Mouse (Mus musculus) liver, embryonic 12.5 days (tissue): ENCODE measurements around the gene Smc3. TPM values are rescaled to one million over a fixed set of nuclear protein-coding genes. Genes with fewer than 3 reads are reported as not detected.
A peak's percentile ranks its signal among the peaks of the same experiment; 100 is the strongest.

Experiments used
- ATAC-seq: fragments of 200-750 bp; cut with Nextera tagmentation; 2 replicates; pipeline ENCODE4 v1.8.0; 2017; ENCODE audit warnings: moderate number of reproducible peaks, mild to moderate bottlenecking, moderate library complexity
- H3K27ac ChIP-seq: fragments of 300-500 bp; sonication (generic); 2 replicates; pipeline ENCODE4 v1.5.1; 2016; ENCODE audit warnings: mild to moderate bottlenecking
- H3K27me3 ChIP-seq: fragments of 300-500 bp; sonication (generic); replicated peaks from 2 replicates; pipeline ENCODE4 v1.6.1; 2016; ENCODE audit warnings: mild to moderate bottlenecking, moderate library complexity
- H3K36me3 ChIP-seq: fragments of 300-500 bp; sonication (generic); 2 replicates; pipeline ENCODE4 v1.6.1; 2016; ENCODE audit warnings: mild to moderate bottlenecking, moderate library complexity
- H3K4me1 ChIP-seq: fragments of 300-500 bp; sonication (generic); 2 replicates; pipeline ENCODE4 v1.6.1; 2016
- H3K4me2 ChIP-seq: fragments of 300-500 bp; sonication (generic); 2 replicates; pipeline ENCODE4 v1.6.1; 2016; ENCODE audit warnings: mild to moderate bottlenecking, moderate library complexity
- H3K4me3 ChIP-seq: fragments of 300-500 bp; sonication (generic); 2 replicates; pipeline ENCODE4 v1.5.1; 2016; ENCODE audit warnings: mild to moderate bottlenecking, moderate library complexity
- H3K9ac ChIP-seq: fragments of 300-500 bp; sonication (generic); 2 replicates; pipeline ENCODE4 v1.6.1; 2016; ENCODE audit warnings: mild to moderate bottlenecking, moderate library complexity
- H3K9me3 ChIP-seq: fragments of 300-500 bp; sonication (generic); replicated peaks from 2 replicates; pipeline ENCODE4 v1.6.1; 2016; ENCODE audit warnings: mild to moderate bottlenecking, moderate library complexity
- WGBS: fragments of 180-500 bp; shearing (Covaris S2); methylation state at CpG from one replicate; pipeline ENCODE4 v1.1.7; 2016; ENCODE audit not compliant: insufficient replicate concordance; 5-methylcytosine and 5-hydroxymethylcytosine counted together
- polyA plus RNA-seq: library from polyadenylated mRNA; unstranded; fragments of >200 nt; fragmentation: Nextera tagmentation; extraction: Ambion mirVana; gene quantifications from 2 replicates; pipeline ENCODE4 v1.2.1, GENCODE M21; 2016

The Smc3 gene
- polyA plus RNA-seq, 1 experiment from 2014 or later = 52.9 TPM

- H3K9me3 ChIP-seq = no peaks in the 10 kb centered on the region
- H3K36me3 ChIP-seq = no peaks in the 10 kb centered on the region
- H3K4me2 ChIP-seq = no peak overlapping the region
- no peak for ATAC-seq
- no peak overlapping the region for H3K9ac ChIP-seq
- H3K27me3 ChIP-seq = peaks cover 4% of the 10 kb centered on the region
- 54% methylated on average over 14 of the region's 14 CpGs for WGBS
- H3K4me3 ChIP-seq = no peak overlapping the region
- no peaks in the 10 kb centered on the region for H3K4me1 ChIP-seq
- no peak overlapping the region for H3K27ac ChIP-seq
These were observed 61.9 kb downstream of the Smc3 start for GRCm38 (mm10) chr19:53661938-53662722.

- no peak overlapping the region for H3K9ac ChIP-seq
- H3K27ac ChIP-seq = no peak overlapping the region
- no peaks in the 10 kb centered on the region for H3K9me3 ChIP-seq
- H3K4me2 ChIP-seq = no peak overlapping the region
- H3K4me3 ChIP-seq = no peak overlapping the region
- H3K27me3 ChIP-seq = peaks cover 10% of the 10 kb centered on the region
- H3K4me1 ChIP-seq = no peaks in the 10 kb centered on the region
- 81% methylated on average over 9 of the region's 9 CpGs for WGBS
- no peak for ATAC-seq
- no peaks in the 10 kb centered on the region for H3K36me3 ChIP-seq
These were observed 64.6 kb downstream of the Smc3 start for GRCm38 (mm10) chr19:53664831-53665230.

- Histone ChIP-seq H3K4me1 (no peaks in the 10 kb centered on the region), H3K4me3 (no peak overlapping the region), H3K9ac (no peak overlapping the region), H3K27me3 (peaks cover 14% of the 10 kb centered on the region), H3K27ac (no peak overlapping the region), H3K4me2 (no peak overlapping the region), H3K9me3 (no peaks in the 10 kb centered on the region), H3K36me3 (no peaks in the 10 kb centered on the region)
- 65% methylated on average over 4 of the region's 4 CpGs for WGBS
- no peak for ATAC-seq
These were observed 65.2 kb downstream of the Smc3 start for GRCm38 (mm10) chr19:53665391-53665790.

GRCm38 (mm10) chr19:53666708-53667107 is 66.5 kb downstream of the Smc3 start:
- ATAC-seq = no peak
- Histone ChIP-seq H3K27me3 (peaks cover 28% of the 10 kb centered on the region), H3K4me2 (no peak overlapping the region), H3K9ac (no peak overlapping the region), H3K4me3 (no peak overlapping the region), H3K36me3 (no peaks in the 10 kb centered on the region), H3K27ac (no peak overlapping the region), H3K4me1 (no peaks in the 10 kb centered on the region), H3K9me3 (no peaks in the 10 kb centered on the region)
- 45% methylated on average over 8 of the region's 8 CpGs for WGBS

- no peak for ATAC-seq
- Histone ChIP-seq H3K27me3 (peaks cover 43% of the 10 kb centered on the region), H3K4me2 (no peak overlapping the region), H3K9me3 (no peaks in the 10 kb centered on the region), H3K9ac (no peak overlapping the region), H3K27ac (no peak overlapping the region), H3K36me3 (no peaks in the 10 kb centered on the region), H3K4me1 (no peaks in the 10 kb centered on the region), H3K4me3 (no peak overlapping the region)
- 63% methylated on average over 7 of the region's 7 CpGs for WGBS
These were observed 68.6 kb downstream of the Smc3 start for GRCm38 (mm10) chr19:53668821-53669220.

- no peak overlapping the region for H3K4me2 ChIP-seq
- no peaks in the 10 kb centered on the region for H3K4me1 ChIP-seq
- no peak for ATAC-seq
- H3K4me3 ChIP-seq = no peak overlapping the region
- 43% methylated on average over 12 of the region's 12 CpGs for WGBS
- no peak overlapping the region for H3K27ac ChIP-seq
- peaks cover 62% of the 10 kb centered on the region for H3K27me3 ChIP-seq
- H3K9ac ChIP-seq = no peak overlapping the region
- H3K9me3 ChIP-seq = no peaks in the 10 kb centered on the region
- H3K36me3 ChIP-seq = no peaks in the 10 kb centered on the region
These were observed 70.5 kb downstream of the Smc3 start for GRCm38 (mm10) chr19:53670625-53671141.

GRCm38 (mm10) chr19:53671432-53671831 is 71.2 kb downstream of the Smc3 start:
- Histone ChIP-seq H3K9me3 (no peaks in the 10 kb centered on the region), H3K27me3 (peaks cover 69% of the 10 kb centered on the region), H3K9ac (no peak overlapping the region), H3K27ac (no peak overlapping the region), H3K4me2 (no peak overlapping the region), H3K4me1 (no peaks in the 10 kb centered on the region), H3K36me3 (no peaks in the 10 kb centered on the region), H3K4me3 (no peak overlapping the region)
- no peak for ATAC-seq
- WGBS = 54% methylated on average over 3 of the region's 3 CpGs

GRCm38 (mm10) chr19:53674131-53674925 is 74.1 kb downstream of the Smc3 start:
- WGBS = 24% methylated on average over 9 of the region's 9 CpGs
- no peak overlapping the region for H3K27ac ChIP-seq
- peaks cover 91% of the 10 kb centered on the region for H3K27me3 ChIP-seq
- H3K4me3 ChIP-seq = no peak overlapping the region
- H3K9me3 ChIP-seq = no peaks in the 10 kb centered on the region
- H3K9ac ChIP-seq = no peak overlapping the region
- peaks cover 11% of the 10 kb centered on the region; the same call in 1 of the 2 replicates for H3K4me1 ChIP-seq
- no peak overlapping the region for H3K4me2 ChIP-seq
- no peaks in the 10 kb centered on the region for H3K36me3 ChIP-seq
- no peak for ATAC-seq

- Histone ChIP-seq H3K36me3 (no peaks in the 10 kb centered on the region), H3K4me1 (peaks cover 11% of the 10 kb centered on the region; the same call in 1 of the 2 replicates), H3K9me3 (no peaks in the 10 kb centered on the region), H3K4me2 (peak overlapping the region; percentile 80), H3K4me3 (peak overlapping the region; percentile 51), H3K27me3 (peaks cover 86% of the 10 kb centered on the region), H3K27ac (no peak overlapping the region), H3K9ac (no peak overlapping the region)
- WGBS = 2% methylated on average over 26 of the region's 26 CpGs
- no peak for ATAC-seq
These were observed 76.0 kb downstream of the Smc3 start for GRCm38 (mm10) chr19:53676228-53676627.

- H3K27ac ChIP-seq = no peak within 1 kb of the TSS
- H3K4me2 ChIP-seq = peak within 1 kb of the TSS; percentile 80
- no peaks in the 10 kb centered on the region for H3K36me3 ChIP-seq
- peak within 1 kb of the TSS; percentile 51 for H3K4me3 ChIP-seq
- peaks cover 84% of the 10 kb centered on the region for H3K27me3 ChIP-seq
- no peak within 1 kb of the TSS for H3K9ac ChIP-seq
- 2% methylated on average over 79 of the region's 82 CpGs for WGBS
- no peaks in the 10 kb centered on the region for H3K9me3 ChIP-seq
- H3K4me1 ChIP-seq = peaks cover 11% of the 10 kb centered on the region; the same call in 1 of the 2 replicates
- no peak for ATAC-seq
These were observed 76.8 kb downstream of the Smc3 start, which contains the start of gene Rbm20 for GRCm38 (mm10) chr19:53676718-53677634. Rbm20 (plus strand) TSS chr19:53677306.

- H3K4me1 ChIP-seq = peaks cover 11% of the 10 kb centered on the region; the same call in 1 of the 2 replicates
These were observed 79.0 kb downstream of the Smc3 start for GRCm38 (mm10) chr19:53679194-53679593.

More at GRCm38 (mm10) chr19:53679194-53679593, 79.0 kb downstream of the Smc3 start:
- no peak for ATAC-seq
- Histone ChIP-seq H3K36me3 (no peaks in the 10 kb centered on the region), H3K27ac (no peak overlapping the region), H3K4me2 (no peak overlapping the region), H3K9ac (no peak overlapping the region), H3K4me3 (no peak overlapping the region), H3K27me3 (peaks cover 87% of the 10 kb centered on the region), H3K9me3 (no peaks in the 10 kb centered on the region)
- 86% methylated on average over 9 of the region's 9 CpGs for WGBS
